Mouse (Mus musculus) heart, embryonic 14.5 days (tissue): ENCODE results near the gene Gas6. TPM values are rescaled to one million over a fixed set of nuclear protein-coding genes. Genes with fewer than 3 reads are reported as not detected.

Source experiments
- ATAC-seq: fragments of 200-750 bp; cut with Nextera tagmentation; 2 replicates; pipeline ENCODE4 v1.8.0; 2017; ENCODE audit warnings: low read depth, moderate TSS enrichment; ENCODE audit not compliant: insufficient number of reproducible peaks, insufficient read depth, low FRiP score
- H3K27ac ChIP-seq, 2 experiments: fragments of 200-500 bp in 1 of 2; fragments of 300-500 bp in 1 of 2; sonication (generic) in 1 of 2; replicated peaks in 1 of 2; 2 replicates each; pipeline ENCODE4 v1.5.1; 2012 to 2014; ENCODE audit warnings: low read depth in 2 of 2, low read length in 2 of 2, control low read depth in 1 of 2, mild to moderate bottlenecking in 1 of 2, mixed read lengths in 1 of 2; ENCODE audit not compliant: control insufficient read depth in 1 of 2, insufficient read depth in 1 of 2
- H3K27me3 ChIP-seq: fragments of 300-500 bp; sonication (generic); 2 replicates; pipeline ENCODE4 v1.6.1; 2014; ENCODE audit warnings: mild to moderate bottlenecking, low read length, control low read depth; ENCODE audit not compliant: control insufficient read depth, insufficient read depth
- H3K36me3 ChIP-seq: fragments of 300-500 bp; sonication (generic); 2 replicates; pipeline ENCODE4 v1.6.1; 2014; ENCODE audit warnings: mild to moderate bottlenecking, control low read depth, low read length, mixed read lengths; ENCODE audit not compliant: control insufficient read depth, insufficient read depth
- H3K4me1 ChIP-seq, 2 experiments: fragments of 200-500 bp in 1 of 2; fragments of 300-500 bp in 1 of 2; sonication (generic) in 1 of 2; 2 replicates each; pipeline ENCODE4 v1.6.1; 2012 to 2014; ENCODE audit warnings: low read length in 2 of 2, control low read depth in 1 of 2, mixed read lengths in 1 of 2; ENCODE audit not compliant: control insufficient read depth in 2 of 2, insufficient read depth in 2 of 2
- H3K4me2 ChIP-seq: fragments of 300-500 bp; sonication (generic); 2 replicates; pipeline ENCODE4 v1.6.1; 2014; ENCODE audit warnings: mild to moderate bottlenecking, low read length
- H3K4me3 ChIP-seq, 2 experiments: fragments of 200-500 bp in 1 of 2; fragments of 300-500 bp in 1 of 2; sonication (generic) in 1 of 2; 2 replicates each; pipeline ENCODE4 v1.5.1; 2012 to 2014; ENCODE audit warnings: low read length in 2 of 2, mild to moderate bottlenecking in 2 of 2, control low read depth in 1 of 2, low read depth in 1 of 2, moderate library complexity in 1 of 2; ENCODE audit not compliant: control insufficient read depth in 1 of 2, insufficient read depth in 1 of 2
- H3K9ac ChIP-seq: fragments of 300-500 bp; sonication (generic); 2 replicates; pipeline ENCODE4 v1.6.1; 2014; ENCODE audit warnings: mild to moderate bottlenecking, low read length
- H3K9me3 ChIP-seq: fragments of 300-500 bp; sonication (generic); 2 replicates; pipeline ENCODE4 v1.6.1; 2016; ENCODE audit warnings: low read length, control low read depth; ENCODE audit not compliant: control insufficient read depth
- WGBS: fragments of 180-500 bp; shearing (Covaris S2); extraction: QIAGEN DNeasy Blood & Tissue Kit; methylation state at CpG from one replicate; pipeline ENCODE4 v1.1.7; 2014; 5-methylcytosine and 5-hydroxymethylcytosine counted together
- polyA plus RNA-seq: library from polyadenylated mRNA; unstranded; fragments of >200 nt; fragmentation: Nextera tagmentation; extraction: Ambion mirVana; gene quantifications from 2 replicates; pipeline ENCODE4 v1.2.1, GENCODE M21; 2014

The Gas6 gene
- polyA plus RNA-seq, 1 experiment from 2014 or later, result 123 TPM

GRCm38 (mm10) chr8:13420970-13421369, 73.3 kb downstream of the Gas6 start:
- Histone ChIP-seq H3K9me3 (no peaks in the 10 kb centered on the region), H3K27ac (no peak overlapping the region), H3K4me3 (no peak overlapping the region), H3K9ac (no peak overlapping the region), H3K36me3 (no peaks in the 10 kb centered on the region), H3K27me3 (no peaks in the 10 kb centered on the region), H3K4me1 (no peaks in the 10 kb centered on the region), H3K4me2 (no peak overlapping the region)
- 90% methylated on average over 6 of the region's 6 CpGs for WGBS
- ATAC-seq, result no peak

- Histone ChIP-seq H3K4me3 (no peak overlapping the region), H3K36me3 (no peaks in the 10 kb centered on the region), H3K4me1 (no peaks in the 10 kb centered on the region), H3K4me2 (no peak overlapping the region), H3K27me3 (no peaks in the 10 kb centered on the region; the same call in 1 of the 2 replicates), H3K9ac (no peak overlapping the region), H3K9me3 (no peaks in the 10 kb centered on the region), H3K27ac (no peak overlapping the region)
- 67% methylated on average over 2 of the region's 2 CpGs for WGBS
- ATAC-seq, result no peak
These were observed 75.1 kb downstream of the Gas6 start for GRCm38 (mm10) chr8:13419111-13419639.

DNA sequence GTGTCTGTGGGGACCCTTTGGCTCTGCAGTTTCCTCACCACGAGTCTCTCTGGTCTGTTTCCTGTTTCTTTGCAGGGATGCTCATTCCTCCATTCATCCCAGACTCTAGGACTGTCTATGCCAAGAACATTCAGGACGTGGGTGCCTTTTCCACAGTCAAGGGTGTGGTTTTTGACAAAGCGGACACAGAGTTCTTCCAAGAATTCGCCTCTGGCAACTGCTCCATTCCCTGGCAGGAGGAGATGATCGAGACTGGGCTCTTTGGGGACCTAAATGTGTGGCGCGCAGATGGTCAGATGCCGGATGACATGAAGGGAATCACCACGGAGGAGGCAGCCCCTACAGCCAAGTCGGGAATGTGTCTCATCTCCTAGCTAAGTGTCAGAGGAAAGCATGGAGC, 78.4 kb downstream of the Gas6 start:
- no peaks in the 10 kb centered on the region for H3K9me3 ChIP-seq
- no peaks in the 10 kb centered on the region for H3K36me3 ChIP-seq
- ATAC-seq, result no peak
- no peak overlapping the region for H3K9ac ChIP-seq
- H3K27me3 ChIP-seq, result no peaks in the 10 kb centered on the region; the same call in 1 of the 2 replicates
- H3K4me1 ChIP-seq, result no peaks in the 10 kb centered on the region
- WGBS, result 68% methylated on average over 10 of the region's 10 CpGs
- no peak overlapping the region for H3K4me3 ChIP-seq
- H3K27ac ChIP-seq, result no peak overlapping the region
- no peak overlapping the region for H3K4me2 ChIP-seq

Other genes starting within 250 kb of the Gas6 start
- 225 and 239 TPM in 2 replicates for gene Adprhl1, start 240.3 kb downstream of the Gas6 start, polyA plus RNA-seq
- 30.4 and 30.9 TPM in 2 replicates for gene Dcun1d2, start 206.4 kb downstream of the Gas6 start, polyA plus RNA-seq
- gene Tmco3, start 206.3 kb downstream of the Gas6 start, polyA plus RNA-seq, result 37.2 and 39.6 TPM in 2 replicates
- gene Tfdp1, start 155.7 kb downstream of the Gas6 start, polyA plus RNA-seq, result 79.0 and 82.2 TPM in 2 replicates
- gene Atp4b, start 97.7 kb downstream of the Gas6 start, polyA plus RNA-seq, result not detected in 2 replicates
- gene Grk1, start 89.4 kb downstream of the Gas6 start, polyA plus RNA-seq, result not detected in 2 replicates
- gene Tmem255b, start 59.3 kb downstream of the Gas6 start, polyA plus RNA-seq, result 0.97 and 1.6 TPM in 2 replicates
- gene 1700029H14Rik, start 68.0 kb upstream of the Gas6 start, polyA plus RNA-seq, result not detected in 2 replicates
- gene Rasa3, start 183.1 kb upstream of the Gas6 start, polyA plus RNA-seq, result 20.9 and 24.9 TPM in 2 replicates
- not detected in 2 replicates for gene Cfap97d2, start 211.4 kb upstream of the Gas6 start, polyA plus RNA-seq